Mouse (Mus musculus) ES-E14 (cell line): ENCODE results near the gene Ttll5. TPM values are rescaled to one million over a fixed set of nuclear protein-coding genes. Genes with fewer than 3 reads are reported as not detected.

ENCODE experiments used
- DNase-seq: peaks from one replicate; pipeline ENCODE4 v3.0.0-alpha.2; 2013; ENCODE audit warnings: low read depth, low spot score
- H3K27ac ChIP-seq: 2 replicates; pipeline ENCODE4 v1.5.1; 2012; ENCODE audit warnings: low read depth, mild to moderate bottlenecking, low read length, moderate library complexity, mixed read lengths; ENCODE audit not compliant: poor library complexity, insufficient read depth, severe bottlenecking
- H3K36me3 ChIP-seq: 2 replicates; pipeline ENCODE4 v1.6.1; 2012; ENCODE audit warnings: mild to moderate bottlenecking, low read length, moderate library complexity, mixed read lengths; ENCODE audit not compliant: control insufficient read depth, poor library complexity, insufficient read depth, severe bottlenecking
- H3K4me1 ChIP-seq, 2 experiments: fragments of 150-350 bp in 1 of 2; sonication (generic) in 1 of 2; 2 replicates each; pipeline ENCODE4 v1.6.1; 2012; ENCODE audit warnings: low read length in 2 of 2, mild to moderate bottlenecking in 1 of 2, mixed read lengths in 1 of 2; ENCODE audit not compliant: control insufficient read depth in 2 of 2, insufficient read depth in 2 of 2, poor library complexity in 1 of 2
- H3K4me3 ChIP-seq, 2 experiments: fragments of 150-350 bp in 1 of 2; sonication (generic) in 1 of 2; 2 replicates each; pipeline ENCODE4 v1.5.1; 2012; ENCODE audit warnings: low read length in 2 of 2, low read depth in 1 of 2, mild to moderate bottlenecking in 1 of 2, mixed read lengths in 1 of 2; ENCODE audit not compliant: insufficient read depth in 1 of 2, poor library complexity in 1 of 2, severe bottlenecking in 1 of 2
- H3K9ac ChIP-seq: 2 replicates; pipeline ENCODE4 v1.6.1; 2012; ENCODE audit warnings: low read depth, mild to moderate bottlenecking, low read length, mixed read lengths; ENCODE audit not compliant: poor library complexity, insufficient read depth, severe bottlenecking
- H3K9me3 ChIP-seq: fragments of 150-350 bp; sonication (generic); 2 replicates; pipeline ENCODE4 v1.6.1; 2012; ENCODE audit warnings: low read depth, mild to moderate bottlenecking, low read length; ENCODE audit not compliant: control insufficient read depth, insufficient read depth
- CHD2 ChIP-seq: IDR thresholded peaks from 2 replicates; pipeline ENCODE4 v1.6.1; 2014; ENCODE audit warnings: mild to moderate bottlenecking, low read depth, low read length, inconsistent platforms
- HCFC1 ChIP-seq: IDR thresholded peaks from 2 replicates; pipeline ENCODE4 v1.6.1; 2012; ENCODE audit warnings: low read length, inconsistent platforms, borderline replicate concordance; ENCODE audit not compliant: insufficient read depth
- MAFK ChIP-seq: IDR thresholded peaks from 2 replicates; pipeline ENCODE4 v1.6.1; 2014; ENCODE audit warnings: mild to moderate bottlenecking, low read depth, low read length, inconsistent platforms; ENCODE audit not compliant: insufficient read depth
- ZC3H11A ChIP-seq: IDR thresholded peaks from 2 replicates; pipeline ENCODE4 v1.6.1; 2012; ENCODE audit warnings: low read depth, mild to moderate bottlenecking, inconsistent platforms, low read length, borderline replicate concordance
- ZNF384 ChIP-seq: IDR thresholded peaks from 2 replicates; pipeline ENCODE4 v1.6.1; 2012; ENCODE audit warnings: low read depth, low read length, inconsistent platforms
- in situ Hi-C, 2 experiments: fragments of 600-800 bp; cut with MboI; formaldehyde crosslinking; loops; one replicate each; pipeline ENCODE4 v1.15.1; 2025; ENCODE audit warnings: low sequenced_read_pairs in 2 of 2, inconsistent platforms in 1 of 2; ENCODE audit not compliant: unreplicated experiment in 2 of 2
- total RNA-seq: library from RNA; depleted of rRNA; stranded (reverse); fragments of 300-350 nt; gene quantifications from 2 replicates; pipeline ENCODE4 v1.2.3, GENCODE M21; 2012

The Ttll5 gene
- total RNA-seq, 1 experiment, result 18.6 TPM

DNA sequence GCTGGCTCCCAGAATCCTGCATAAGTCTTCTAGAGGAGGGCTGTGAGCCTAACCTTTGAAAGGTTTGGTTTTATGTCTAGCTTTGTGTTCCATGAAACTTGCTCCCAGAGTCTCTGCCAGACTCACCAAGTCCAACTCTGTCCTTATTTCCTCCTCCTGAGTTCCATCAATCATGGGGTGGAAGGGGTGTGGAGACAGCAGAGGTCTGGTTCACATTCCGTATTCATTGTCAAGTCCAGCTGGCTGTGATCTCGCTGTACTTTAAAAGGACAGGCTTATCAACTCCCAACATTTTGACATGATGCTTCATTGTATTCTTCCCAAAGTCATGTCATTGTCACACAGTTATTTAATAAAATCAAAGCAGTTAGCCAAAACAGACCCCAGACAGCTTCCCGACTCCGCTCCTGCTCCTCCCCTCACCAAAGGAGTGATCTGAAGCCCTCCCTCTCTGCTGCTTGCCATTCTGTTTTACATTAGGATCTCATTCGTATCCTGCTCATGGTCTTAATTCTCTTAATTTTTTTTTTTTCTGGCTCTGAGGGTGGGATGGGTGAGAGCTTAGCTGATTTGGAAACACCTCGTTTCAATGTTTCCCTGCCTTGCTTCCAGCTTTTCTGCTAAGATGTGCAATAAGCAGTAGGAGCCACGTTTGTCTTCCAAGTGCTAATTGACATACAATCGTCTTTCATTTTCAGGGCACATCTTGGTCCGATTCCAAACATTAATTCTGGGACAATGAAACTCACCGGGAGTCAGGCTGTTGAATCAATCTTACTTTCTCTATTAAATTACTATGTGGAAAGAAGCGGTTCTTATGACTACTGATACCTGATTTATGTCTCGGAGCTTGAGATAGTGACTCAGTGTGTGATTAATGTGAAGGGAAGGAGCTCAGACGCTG, 162.3 kb downstream of the Ttll5 start:
- H3K36me3 ChIP-seq, result no peaks in the 10 kb centered on the region
- no peaks in the 10 kb centered on the region for H3K9me3 ChIP-seq
- DNase-seq, result no peak
- in situ Hi-C loops, result no loop called here
- no peak overlapping the region for H3K27ac ChIP-seq
- H3K4me1 ChIP-seq, result no peaks in the 10 kb centered on the region
- TF ChIP-seq MAFK, result no peak
- no peak for TF ChIP-seq HCFC1
- TF ChIP-seq CHD2, result no peak
- TF ChIP-seq ZC3H11A, result no peak
- TF ChIP-seq ZNF384, result no peak
- H3K4me3 ChIP-seq, result no peak overlapping the region
- H3K9ac ChIP-seq, result no peak overlapping the region

DNA sequence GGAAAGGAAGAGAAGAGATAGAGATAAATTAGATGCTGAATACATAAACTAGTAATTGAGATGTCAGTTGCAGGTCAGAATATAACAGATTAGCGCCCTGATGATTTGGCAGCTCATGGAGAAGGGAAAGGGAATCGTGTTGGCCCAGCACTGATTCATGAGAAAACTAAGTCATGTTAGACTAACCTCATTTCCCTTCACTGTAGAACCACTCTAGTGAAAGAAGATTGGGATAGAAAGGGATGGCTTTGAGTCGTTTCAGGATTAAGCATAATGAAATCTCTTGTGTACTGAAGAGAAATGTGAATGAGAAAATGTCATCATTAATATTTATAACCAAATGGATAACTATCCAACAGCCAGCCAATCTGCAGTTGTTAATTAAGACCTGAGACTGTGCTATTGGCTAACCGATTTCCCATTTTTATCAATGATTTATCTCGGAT, 163.0 kb downstream of the Ttll5 start:
- Histone ChIP-seq H3K27ac (no peak overlapping the region), H3K4me1 (no peaks in the 10 kb centered on the region), H3K4me3 (no peak overlapping the region), H3K9ac (no peak overlapping the region), H3K9me3 (no peaks in the 10 kb centered on the region), H3K36me3 (no peaks in the 10 kb centered on the region)
- in situ Hi-C loops, result no loop called here
- no peak for TF ChIP-seq ZNF384
- no peak for TF ChIP-seq MAFK
- DNase-seq, result no peak

DNA sequence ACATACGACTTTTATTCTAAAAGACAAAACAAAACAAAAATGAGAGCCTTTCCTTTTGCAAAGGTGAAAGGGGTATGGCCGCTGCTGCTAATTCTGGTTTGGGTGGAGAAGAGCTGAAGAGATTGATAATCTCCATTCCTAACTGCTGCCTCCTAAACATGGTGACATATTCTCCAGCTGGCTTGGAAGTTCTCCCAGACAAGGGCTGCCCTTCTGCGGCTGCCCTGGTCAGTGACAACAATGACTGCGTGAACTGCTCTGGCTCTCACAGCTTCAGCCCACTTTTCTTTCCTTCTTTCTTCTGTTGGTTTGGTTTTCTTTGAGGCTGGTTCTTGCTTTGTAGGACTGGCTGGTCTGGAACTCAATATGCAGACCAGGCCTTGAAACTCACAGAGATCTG, 163.7 kb downstream of the Ttll5 start:
- TF ChIP-seq CHD2 (no peak), ZNF384 (no peak), MAFK (no peak), HCFC1 (no peak), ZC3H11A (no peak)
- Histone ChIP-seq H3K9ac (no peak overlapping the region), H3K36me3 (no peaks in the 10 kb centered on the region), H3K9me3 (no peaks in the 10 kb centered on the region), H3K4me3 (no peak overlapping the region), H3K4me1 (no peaks in the 10 kb centered on the region), H3K27ac (no peak overlapping the region)
- in situ Hi-C loops, result no loop called here
- DNase-seq, result no peak

- Histone ChIP-seq H3K36me3 (no peaks in the 10 kb centered on the region), H3K9ac (no peak overlapping the region), H3K9me3 (no peaks in the 10 kb centered on the region), H3K27ac (no peak overlapping the region), H3K4me1 (no peaks in the 10 kb centered on the region), H3K4me3 (no peak overlapping the region)
- TF ChIP-seq CHD2 (no peak), ZNF384 (no peak), MAFK (no peak), HCFC1 (no peak), ZC3H11A (no peak)
- in situ Hi-C loops, result no loop called here
- no peak for DNase-seq
Measured at GRCm38 (mm10) chr12:85988818-85989377, 164.4 kb downstream of the Ttll5 start.
